Mouse (Mus musculus) ES-CJ7 (cell line): ENCODE results near the gene Trp53bp2.

Source experiments
- DNase-seq: peaks from one replicate; pipeline ENCODE4 v3.0.0; 2011; ENCODE audit warnings: low read depth, low spot score

The Trp53bp2 gene

GRCm38 (mm10) chr1:182408243-182408642 is 729 bp upstream of the Trp53bp2 start:
- DNase-seq, result no peak

- peak; percentile 37 for DNase-seq
Observed at GRCm38 (mm10) chr1:182409401-182410173, 615 bp downstream of the Trp53bp2 start.

DNA sequence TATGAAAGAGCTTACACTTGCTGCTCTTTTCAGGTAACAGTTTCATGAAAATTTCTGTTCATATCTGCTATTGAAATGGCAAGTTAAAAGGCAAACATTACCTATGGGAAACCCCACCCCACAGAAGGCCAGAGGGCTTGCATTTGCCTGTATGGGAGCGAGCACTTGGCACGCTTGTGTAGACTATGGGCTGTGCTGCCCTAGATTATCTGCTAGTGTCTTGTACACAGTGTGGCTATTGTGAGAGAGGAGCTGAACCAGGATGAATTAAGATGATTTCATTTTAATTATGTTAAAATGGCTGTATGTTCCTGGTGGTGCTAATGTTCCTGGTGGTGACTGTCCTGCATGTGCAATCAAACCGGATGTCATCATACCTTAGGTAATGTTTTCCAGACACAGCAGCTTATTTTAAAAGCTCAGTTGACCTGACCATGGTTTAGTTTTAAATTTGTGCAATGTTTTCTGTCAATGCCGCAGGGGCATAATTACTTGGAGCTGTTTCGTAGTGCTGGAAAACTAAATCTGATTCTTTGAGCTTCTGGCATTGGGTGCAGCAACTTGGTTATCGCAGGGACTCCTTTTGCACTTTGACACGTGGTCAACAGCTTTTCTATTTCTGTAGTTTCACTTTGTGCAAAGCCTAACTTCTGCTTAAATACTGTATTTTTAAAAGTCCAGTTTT is 3.8 kb downstream of the Trp53bp2 start:
- no peak for DNase-seq

DNA sequence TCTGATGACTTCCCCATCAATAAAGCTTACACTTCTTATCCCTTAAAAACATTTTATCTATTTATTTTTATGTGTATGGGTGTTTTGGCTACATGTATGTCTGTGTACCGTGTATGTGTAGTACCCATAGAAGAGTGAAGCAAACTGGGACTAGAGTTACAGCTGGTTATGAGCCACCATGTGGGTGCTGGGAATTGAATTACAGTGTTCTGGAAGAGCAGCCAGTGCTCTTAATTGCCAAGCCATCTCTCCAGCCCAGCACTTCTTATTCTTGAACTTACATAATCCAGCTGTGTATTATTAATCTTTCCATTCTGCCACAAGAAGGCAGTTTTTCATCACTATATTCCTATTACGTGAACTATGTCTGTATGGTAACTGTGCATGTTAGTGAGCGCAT is 10.5 kb downstream of the Trp53bp2 start:
- no peak for DNase-seq

- DNase-seq, result no peak
Observed at GRCm38 (mm10) chr1:182424274-182424673, 15.3 kb downstream of the Trp53bp2 start.

- DNase-seq, result no peak
Observed at GRCm38 (mm10) chr1:182425176-182425575, 16.2 kb downstream of the Trp53bp2 start.

DNA sequence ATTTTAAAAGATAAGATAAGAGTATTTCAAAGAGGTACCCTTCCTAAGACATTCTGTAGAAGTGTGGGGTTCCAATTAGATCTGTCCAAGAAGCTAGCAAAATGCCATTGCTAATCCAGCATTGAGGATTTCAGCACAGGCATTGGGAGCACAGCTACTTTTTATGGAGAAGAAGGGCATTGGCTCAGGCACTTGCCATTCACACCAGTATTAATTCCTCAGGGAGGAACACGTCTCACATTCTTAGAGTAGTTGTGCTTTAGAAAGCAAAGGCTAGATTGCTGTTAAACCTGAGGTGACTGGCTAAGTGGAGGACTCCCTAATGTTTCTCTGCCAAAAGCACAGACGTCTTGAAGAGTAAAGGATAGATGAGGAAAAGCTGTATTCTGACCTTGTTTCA is 17.5 kb downstream of the Trp53bp2 start:
- DNase-seq, result no peak

DNA sequence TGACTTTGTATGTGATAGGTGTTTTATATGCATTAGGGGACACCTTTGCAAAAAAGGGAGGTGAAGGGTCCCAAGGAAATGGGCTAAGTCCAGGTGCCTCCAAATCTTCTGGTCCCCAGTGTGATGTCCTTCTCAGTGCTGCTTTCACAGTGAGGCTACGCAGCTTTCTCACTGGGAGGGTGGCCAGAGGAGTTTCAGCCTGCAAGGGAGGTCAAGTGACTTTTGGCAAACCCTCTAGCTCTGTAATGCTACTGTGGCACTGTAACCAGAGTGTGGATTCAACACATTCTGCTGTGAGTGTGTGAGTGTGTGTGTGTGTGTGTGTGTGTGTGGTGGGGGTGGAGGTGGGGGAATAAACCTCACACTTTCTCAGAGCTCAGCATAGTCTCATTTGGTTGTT is 18.5 kb downstream of the Trp53bp2 start:
- DNase-seq, result no peak

DNA sequence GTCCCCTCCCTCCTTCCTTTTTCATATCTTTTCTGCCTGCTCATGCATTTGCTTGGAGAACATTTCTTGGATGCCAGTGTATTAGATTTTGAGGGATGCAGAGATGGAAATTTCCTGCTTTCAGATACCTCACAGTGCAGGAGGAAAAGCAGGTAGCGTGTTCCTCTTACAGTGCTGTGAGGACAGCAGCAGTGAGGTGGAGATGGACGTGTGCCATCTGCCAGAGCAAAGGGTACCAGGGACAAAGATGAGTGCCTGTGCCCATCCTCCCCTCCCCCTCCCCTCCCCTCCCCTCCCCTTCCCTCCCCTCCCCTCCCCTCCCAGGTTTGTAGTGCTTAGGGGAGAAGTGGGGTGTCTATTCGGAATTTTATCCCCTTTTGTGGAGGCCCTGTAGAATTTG is 20.9 kb downstream of the Trp53bp2 start:
- no peak for DNase-seq

DNA sequence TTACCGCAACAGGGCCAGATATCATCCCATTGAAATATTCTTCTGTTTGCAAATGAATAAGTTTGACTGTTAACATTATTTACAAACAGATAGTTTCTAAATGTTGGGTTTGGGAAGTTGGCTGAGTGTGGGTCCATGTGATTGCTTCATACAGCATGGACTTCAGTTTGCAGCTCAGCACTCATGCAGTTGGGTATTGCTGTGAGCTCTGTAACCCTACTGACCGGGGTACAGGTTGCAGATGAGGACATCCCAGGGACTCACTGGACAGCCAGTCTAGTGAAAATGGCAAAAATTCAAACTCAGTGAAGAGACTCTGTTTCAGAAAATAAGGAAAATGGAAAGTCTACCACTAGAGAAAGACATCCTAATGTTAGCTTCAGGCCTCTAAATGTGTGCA is 21.7 kb downstream of the Trp53bp2 start:
- DNase-seq, result no peak

DNA sequence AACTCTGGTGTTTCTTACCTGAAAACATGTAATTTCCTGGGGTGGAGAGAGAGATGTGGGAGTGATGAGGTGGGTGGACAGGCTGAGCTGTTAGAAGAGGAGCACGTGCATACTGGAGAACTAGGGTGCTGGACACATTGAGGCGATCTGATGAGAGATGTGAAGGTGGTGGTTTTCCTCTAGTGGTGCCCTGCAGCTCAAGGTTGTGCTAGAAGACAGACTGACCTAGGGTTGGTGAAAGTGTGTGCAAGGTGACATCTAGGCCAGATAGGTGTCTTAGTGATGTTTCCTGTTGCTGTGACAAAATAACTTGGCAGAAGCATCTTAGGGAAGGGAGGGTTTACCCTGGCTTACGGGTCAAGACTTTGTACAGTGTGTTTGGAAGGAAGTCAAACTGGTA is 23.1 kb downstream of the Trp53bp2 start:
- DNase-seq, result no peak

GRCm38 (mm10) chr1:182436746-182437145 is 27.8 kb downstream of the Trp53bp2 start:
- no peak for DNase-seq

- no peak for DNase-seq
Observed at GRCm38 (mm10) chr1:182439546-182440222, 30.7 kb downstream of the Trp53bp2 start.

GRCm38 (mm10) chr1:182441791-182442473 is 33.0 kb downstream of the Trp53bp2 start:
- DNase-seq, result no peak

- no peak for DNase-seq
Observed at GRCm38 (mm10) chr1:182444116-182444515, 35.1 kb downstream of the Trp53bp2 start.

DNA sequence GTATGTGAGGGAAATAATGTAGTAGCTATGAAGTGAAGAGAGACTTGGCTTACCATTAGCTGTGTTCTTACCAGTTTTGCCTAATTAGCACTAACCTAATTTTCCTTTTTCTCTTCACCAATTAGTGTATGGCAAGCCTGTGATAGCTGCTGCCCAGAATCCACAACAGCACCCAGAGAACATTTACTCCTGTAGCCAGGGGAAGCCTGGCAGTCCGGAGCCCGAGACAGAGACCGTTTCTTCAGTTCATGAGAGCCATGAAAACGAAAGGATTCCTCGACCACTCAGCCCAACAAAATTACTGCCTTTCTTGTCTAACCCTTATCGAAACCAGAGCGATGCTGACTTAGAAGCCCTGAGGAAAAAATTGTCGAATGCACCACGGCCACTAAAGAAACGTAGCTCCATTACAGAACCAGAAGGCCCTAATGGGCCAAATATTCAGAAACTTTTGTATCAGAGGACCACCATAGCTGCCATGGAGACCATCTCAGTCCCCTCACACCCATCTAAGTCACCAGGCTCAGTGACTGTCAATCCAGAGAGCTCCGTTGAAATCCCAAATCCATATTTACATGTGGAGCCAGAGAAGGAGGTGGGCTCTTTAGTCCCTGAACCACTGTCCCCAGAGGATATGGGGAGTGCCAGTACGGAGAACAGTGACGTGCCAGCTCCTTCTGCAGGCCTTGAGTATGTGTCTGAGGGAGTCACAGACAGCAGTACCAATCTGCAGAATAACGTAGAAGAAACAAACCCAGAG is 39.5 kb downstream of the Trp53bp2 start:
- DNase-seq, result no peak

DNA sequence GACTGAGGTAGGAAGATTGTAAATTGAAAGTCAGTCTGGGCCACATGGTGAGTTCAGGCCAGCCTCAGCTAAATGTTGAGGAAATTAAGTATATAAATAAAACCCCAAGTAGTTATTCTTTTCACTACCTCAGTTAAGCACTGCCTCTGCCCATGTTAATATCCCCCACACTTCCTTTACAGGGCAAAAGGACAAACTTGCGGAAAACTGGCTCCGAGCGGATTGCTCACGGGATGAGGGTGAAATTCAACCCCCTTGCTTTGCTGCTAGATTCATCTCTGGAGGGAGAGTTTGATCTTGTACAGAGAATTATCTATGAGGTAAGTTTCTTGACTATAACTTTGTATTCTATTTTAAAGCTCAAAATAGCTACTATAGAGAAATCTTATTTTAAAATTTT is 43.5 kb downstream of the Trp53bp2 start:
- no peak for DNase-seq

GRCm38 (mm10) chr1:182455080-182455479 is 46.1 kb downstream of the Trp53bp2 start:
- DNase-seq, result no peak

DNA sequence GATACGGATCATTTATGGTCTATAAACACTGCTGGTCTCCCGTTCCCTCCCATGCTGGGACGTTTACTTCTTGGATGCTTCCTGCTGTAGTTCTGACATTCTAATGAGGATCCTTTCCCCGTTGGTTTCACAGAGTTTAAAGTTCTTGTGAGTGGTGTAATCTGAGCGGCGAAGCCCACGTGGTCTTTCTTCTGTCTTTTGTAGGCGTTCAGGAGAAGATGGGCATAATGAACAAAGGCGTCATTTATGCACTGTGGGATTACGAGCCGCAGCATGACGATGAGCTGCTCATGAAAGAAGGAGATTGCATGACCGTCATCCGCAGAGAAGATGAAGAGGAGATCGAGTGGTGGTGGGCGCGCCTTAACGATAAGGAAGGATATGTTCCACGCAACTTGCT is 49.6 kb downstream of the Trp53bp2 start:
- DNase-seq, result no peak

- DNase-seq, result no peak
Observed at GRCm38 (mm10) chr1:182459436-182459835, 50.5 kb downstream of the Trp53bp2 start.
